Mouse (Mus musculus): Measurements from ENCODE around the gene Galnt3. TPM values are rescaled to one million over a fixed set of nuclear protein-coding genes. Genes with fewer than 3 reads are reported as not detected.

Galnt3 gene
- total RNA-seq, 2 experiments from 2014 or later = not detected

DNA sequence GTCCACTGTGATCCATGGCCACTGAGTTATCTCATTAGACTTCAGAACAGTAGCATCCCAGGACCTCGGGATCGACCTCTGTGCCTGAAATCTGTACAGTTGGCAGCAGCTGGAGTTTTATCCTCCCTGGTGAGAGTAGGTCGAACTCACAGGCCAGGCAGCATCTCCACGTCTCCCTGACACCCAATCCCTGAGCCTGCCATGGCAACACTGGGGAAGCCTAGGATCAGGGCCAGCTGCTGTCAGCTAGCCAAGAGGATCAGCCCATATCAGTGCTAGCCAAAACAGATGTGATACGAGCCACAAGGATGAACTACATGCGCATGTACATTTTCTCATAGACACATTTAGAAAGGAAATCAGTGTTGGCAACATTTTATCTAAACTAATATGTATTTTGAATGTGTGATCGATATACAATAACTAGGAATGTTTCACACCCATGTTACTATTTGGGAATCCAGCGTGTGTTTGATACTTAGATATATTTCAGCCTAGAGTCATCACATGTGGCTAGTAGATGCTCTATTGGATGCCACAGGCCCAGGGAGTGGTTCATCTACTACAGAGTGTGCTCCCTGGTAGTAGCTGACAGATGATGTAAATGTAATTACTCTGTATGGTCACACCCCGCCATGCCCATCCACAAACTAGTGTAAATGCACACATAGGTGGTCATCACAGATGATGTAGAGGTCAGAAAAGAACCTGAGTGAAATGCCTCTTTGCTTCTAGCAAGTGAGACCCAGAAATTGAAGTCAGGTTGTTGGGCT lies 89.7 kb downstream of the Galnt3 start:
- intact Hi-C loops (cut with DNase I) = no loop called here
- DNase-seq = no peak

Other genes with a start within 250 kb of the Galnt3 start
- 1 to 10 TPM in 1 of 2 experiments, under 1 TPM in 1; 0.91 to 1.2 TPM for gene Ttc21b, start 131.6 kb upstream of the Galnt3 start, total RNA-seq (2021)

Data from gastrocnemius, postnatal 36 days (tissue).